Mouse (Mus musculus) cerebellum, adult 2 months (tissue): ENCODE results near the gene Rasgrp2. TPM values are rescaled to one million over a fixed set of nuclear protein-coding genes. Genes with fewer than 3 reads are reported as not detected.

Source experiments
- DNase-seq, 2 experiments: peaks; one replicate each; pipeline ENCODE4 v3.0.0; 2021
- H3K27ac ChIP-seq: fragments of 200-500 bp; 2 replicates; pipeline ENCODE4 v1.5.1; 2012; ENCODE audit warnings: low read length, control low read depth, inconsistent platforms; ENCODE audit not compliant: insufficient read depth
- H3K27me3 ChIP-seq: fragments of 200-500 bp; 2 replicates; pipeline ENCODE4 v1.6.1; 2012; ENCODE audit warnings: inconsistent platforms, mild to moderate bottlenecking, low read length, moderate library complexity; ENCODE audit not compliant: control insufficient read depth, insufficient read depth
- H3K4me1 ChIP-seq: fragments of 200-500 bp; 2 replicates; pipeline ENCODE4 v1.6.1; 2011; ENCODE audit warnings: low read length; ENCODE audit not compliant: control insufficient read depth, insufficient read depth
- H3K4me3 ChIP-seq: fragments of 200-500 bp; replicated peaks from 2 replicates; pipeline ENCODE3; 2011; ENCODE audit warnings: mild to moderate bottlenecking, low read depth, low read length, control low read depth; ENCODE audit not compliant: insufficient read depth
- CTCF ChIP-seq: fragments of 200-500 bp; IDR thresholded peaks from 2 replicates; pipeline ENCODE4 v1.5.1; 2011; ENCODE audit warnings: low read depth, mild to moderate bottlenecking, control low read depth, low read length, moderate library complexity, borderline replicate concordance; ENCODE audit not compliant: insufficient read depth
- POLR2A ChIP-seq: fragments of 200-500 bp; IDR thresholded peaks from 2 replicates; pipeline ENCODE4 v1.6.1; 2011; ENCODE audit warnings: low read length, control low read depth, borderline replicate concordance; ENCODE audit not compliant: insufficient read depth
- WGBS: fragments of 180-500 bp; shearing (Covaris S2); methylation state at CpG from one replicate; pipeline ENCODE4 v1.1.7; 2018; 5-methylcytosine and 5-hydroxymethylcytosine counted together
- polyA plus RNA-seq: library from polyadenylated mRNA; depleted of rRNA; stranded (reverse); fragments of >200 nt; gene quantifications from 2 replicates; pipeline ENCODE4 v1.2.3, GENCODE M21; 2012; rRNA removed

The Rasgrp2 gene
- 78.5 and 90.1 TPM in 2 replicates for polyA plus RNA-seq

- Histone ChIP-seq H3K27ac (no peak within 1 kb of the TSS), H3K27me3 (no peaks in the 10 kb centered on the region), H3K4me3 (peak within 1 kb of the TSS; percentile 60), H3K4me1 (peaks cover 5% of the 10 kb centered on the region; the same call in 1 of the 2 replicates)
- DNase-seq, result peak; percentile 44 to 55
- TF ChIP-seq CTCF, result no peak
- no peak for TF ChIP-seq POLR2A
- under 1% methylated on average over 86 of the region's 87 CpGs for WGBS
Observed at GRCm38 (mm10) chr19:6399285-6400095, at the start of gene Rasgrp2. Gene Rasgrp2, plus strand, starts transcription at chr19:6399340.

GRCm38 (mm10) chr19:6351431-6352106, 47.6 kb upstream of the Rasgrp2 start:
- WGBS, result 30% methylated on average over 14 of the region's 14 CpGs
- Histone ChIP-seq H3K4me1 (no peaks in the 10 kb centered on the region), H3K27me3 (no peaks in the 10 kb centered on the region), H3K4me3 (no peak overlapping the region), H3K27ac (no peak overlapping the region)
- no peak for TF ChIP-seq CTCF
- TF ChIP-seq POLR2A, result no peak
- DNase-seq, result no peak

- no peak for DNase-seq
- WGBS, result 96% methylated on average over 2 of the region's 2 CpGs
- Histone ChIP-seq H3K27me3 (no peaks in the 10 kb centered on the region), H3K4me3 (no peak overlapping the region), H3K27ac (no peak overlapping the region), H3K4me1 (no peaks in the 10 kb centered on the region)
- TF ChIP-seq POLR2A (no peak), CTCF (no peak)
Observed at GRCm38 (mm10) chr19:6352107-6352505, 47.0 kb upstream of the Rasgrp2 start.

GRCm38 (mm10) chr19:6354030-6354429, 45.1 kb upstream of the Rasgrp2 start:
- TF ChIP-seq POLR2A, result no peak
- no peak for TF ChIP-seq CTCF

GRCm38 (mm10) chr19:6361291-6361690, 37.8 kb upstream of the Rasgrp2 start:
- 93% methylated on average over 3 of the region's 3 CpGs for WGBS
- no peak for TF ChIP-seq CTCF
- TF ChIP-seq POLR2A, result no peak
- peaks cover 2% of the 10 kb centered on the region; the same call in 1 of the 2 replicates for H3K4me1 ChIP-seq
- no peak overlapping the region for H3K4me3 ChIP-seq
- H3K27ac ChIP-seq, result no peak overlapping the region
- no peak for DNase-seq
- H3K27me3 ChIP-seq, result no peaks in the 10 kb centered on the region

More at GRCm38 (mm10) chr19:6354030-6354429, 45.1 kb upstream of the Rasgrp2 start:
- 54% methylated on average over 7 of the region's 7 CpGs for WGBS
- Histone ChIP-seq H3K4me3 (no peak overlapping the region), H3K4me1 (no peaks in the 10 kb centered on the region), H3K27me3 (no peaks in the 10 kb centered on the region), H3K27ac (no peak overlapping the region)
- no peak for DNase-seq

- Histone ChIP-seq H3K4me1 (peaks cover 2% of the 10 kb centered on the region; the same call in 1 of the 2 replicates), H3K4me3 (peak overlapping the region; percentile 63), H3K27me3 (no peaks in the 10 kb centered on the region), H3K27ac (no peak overlapping the region)
- WGBS, result under 1% methylated on average over 11 of the region's 11 CpGs
- no peak for TF ChIP-seq CTCF
- no peak; the same call in 1 of the 2 replicates for TF ChIP-seq POLR2A
- DNase-seq, result no peak
Observed at GRCm38 (mm10) chr19:6363091-6363410, 36.1 kb upstream of the Rasgrp2 start.

GRCm38 (mm10) chr19:6363411-6364240, 35.5 kb upstream of the Rasgrp2 start, which contains the start of gene Sf1:
Gene Sf1, plus strand, starts transcription at chr19:6363690.
- Histone ChIP-seq H3K4me3 (peak within 1 kb of the TSS; percentile 95), H3K27ac (peak within 1 kb of the TSS; percentile 90), H3K4me1 (peaks cover 2% of the 10 kb centered on the region; the same call in 1 of the 2 replicates), H3K27me3 (no peaks in the 10 kb centered on the region)
- WGBS, result under 1% methylated on average over 85 of the region's 85 CpGs
- peak; percentile 99 to 100 for DNase-seq
- peak; percentile 59 for TF ChIP-seq POLR2A
- no peak for TF ChIP-seq CTCF
